Mouse (Mus musculus): ENCODE measurements at regions not wholly inside any gene's neighbourhood (a gene's known extent, or its start where the extent isn't known, plus 50 kb on each side); places are given as distances from the start of the nearest gene placed in this dataset.

DNA sequence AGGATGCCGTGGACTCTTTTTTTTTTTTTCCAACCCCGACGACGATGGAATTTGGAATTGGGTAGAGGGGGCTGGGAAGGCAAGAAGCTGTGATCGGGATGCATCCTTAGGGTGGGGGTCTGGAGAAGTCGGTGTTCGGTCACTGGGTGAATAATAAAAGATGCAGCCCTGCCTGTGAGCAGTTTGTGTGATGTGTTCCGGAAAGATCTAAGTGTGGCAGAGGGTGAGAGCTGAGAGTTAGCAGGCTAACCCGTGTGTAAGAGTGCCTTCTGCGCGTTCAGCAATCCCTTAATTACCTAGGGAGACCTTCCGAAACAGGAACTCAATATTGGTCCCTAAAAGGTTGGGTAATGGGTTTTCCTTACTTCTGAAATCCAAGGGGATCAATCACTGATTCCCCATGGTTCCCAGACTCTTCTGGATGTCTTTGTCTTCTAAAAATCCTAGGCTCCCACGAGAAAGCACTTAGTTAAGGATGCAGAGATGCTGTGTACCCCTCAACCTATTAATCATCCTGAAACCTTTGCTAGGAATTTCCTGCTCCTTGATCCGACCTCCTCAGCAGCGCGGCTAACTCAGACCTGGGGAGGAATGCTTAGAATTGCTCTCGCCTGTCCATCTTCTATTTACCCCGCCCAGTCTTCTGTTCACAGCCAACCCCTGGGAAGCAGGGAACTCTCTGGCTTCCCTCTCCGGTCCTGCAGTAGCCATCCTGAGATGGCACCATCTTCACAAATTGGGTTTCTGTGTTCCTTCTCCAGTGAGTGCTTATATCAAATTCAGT lies 87.0 kb upstream of the Sertad2 start:
- H3K9me3 ChIP-seq (replicated peaks), result no peaks in the 10 kb centered on the region
- H3K4me1 ChIP-seq (ENCODE audit: insufficient read depth, low read depth, low read length), result peaks cover 14% of the 10 kb centered on the region

GRCm38 (mm10) chr11:20459140-20459539 lies 83.9 kb upstream of the Sertad2 start:
- H3K4me3 ChIP-seq (ENCODE audit: low read depth, low read length), result no peak overlapping the region
- no peaks in the 10 kb centered on the region for H3K36me3 ChIP-seq (replicated peaks)
- no peaks in the 10 kb centered on the region for H3K9me3 ChIP-seq (replicated peaks)
- no peak for DNase-seq (ENCODE audit: low spot score)
- no peak for TF ChIP-seq POLR2AphosphoS5 (IDR thresholded peaks at IDR 0.05; ENCODE audit: insufficient replicate concordance, low read depth, low read length)
- TF ChIP-seq GATA1 (IDR thresholded peaks at IDR 0.05; ENCODE audit: borderline replicate concordance, low read length), result no peak
- TF ChIP-seq CTCF (IDR thresholded peaks at IDR 0.05; ENCODE audit: low read depth, low read length), result no peak
- no peak for TF ChIP-seq TAL1 (conservative IDR thresholded peaks at IDR 0.05; ENCODE audit: low read depth, low read length)
- no peak for TF ChIP-seq GATA2 (IDR thresholded peaks at IDR 0.05; ENCODE audit: borderline replicate concordance, low read depth, low read length)
- H3K27me3 ChIP-seq (ENCODE audit: insufficient read depth, low read length), result peaks cover 29% of the 10 kb centered on the region
- peaks cover 21% of the 10 kb centered on the region for H3K4me1 ChIP-seq (ENCODE audit: insufficient read depth, low read depth, low read length)
- no peak for ATAC-seq (ENCODE audit: extremely low read depth, insufficient number of reproducible peaks, low FRiP score, poor library complexity, severe bottlenecking)

More for the DNA sequence above, 87.0 kb upstream of the Sertad2 start:
- ATAC-seq (ENCODE audit: extremely low read depth, insufficient number of reproducible peaks, low FRiP score, poor library complexity, severe bottlenecking), result no peak
- DNase-seq (ENCODE audit: low spot score), result no peak
- Histone ChIP-seq H3K36me3 (replicated peaks) (no peaks in the 10 kb centered on the region), H3K27me3 (ENCODE audit: insufficient read depth, low read length) (peaks cover 33% of the 10 kb centered on the region), H3K4me3 (ENCODE audit: low read depth, low read length) (no peak overlapping the region)
- TF ChIP-seq CTCF (IDR thresholded peaks at IDR 0.05; ENCODE audit: low read depth, low read length) (no peak), POLR2AphosphoS5 (IDR thresholded peaks at IDR 0.05; ENCODE audit: insufficient replicate concordance, low read depth, low read length) (no peak)

GRCm38 (mm10) chr11:20460501-20460921 lies 82.5 kb upstream of the Sertad2 start:
- ATAC-seq (ENCODE audit: extremely low read depth, insufficient number of reproducible peaks, low FRiP score, poor library complexity, severe bottlenecking), result no peak
- Histone ChIP-seq H3K9me3 (replicated peaks) (no peaks in the 10 kb centered on the region), H3K4me1 (ENCODE audit: insufficient read depth, low read depth, low read length) (peaks cover 24% of the 10 kb centered on the region), H3K36me3 (replicated peaks) (no peaks in the 10 kb centered on the region), H3K27me3 (ENCODE audit: insufficient read depth, low read length) (peaks cover 28% of the 10 kb centered on the region), H3K4me3 (ENCODE audit: low read depth, low read length) (no peak overlapping the region)
- no peak for DNase-seq (ENCODE audit: low spot score)
- TF ChIP-seq POLR2AphosphoS5 (IDR thresholded peaks at IDR 0.05; ENCODE audit: insufficient replicate concordance, low read depth, low read length) (no peak), GATA2 (IDR thresholded peaks at IDR 0.05; ENCODE audit: borderline replicate concordance, low read depth, low read length) (no peak)

DNA sequence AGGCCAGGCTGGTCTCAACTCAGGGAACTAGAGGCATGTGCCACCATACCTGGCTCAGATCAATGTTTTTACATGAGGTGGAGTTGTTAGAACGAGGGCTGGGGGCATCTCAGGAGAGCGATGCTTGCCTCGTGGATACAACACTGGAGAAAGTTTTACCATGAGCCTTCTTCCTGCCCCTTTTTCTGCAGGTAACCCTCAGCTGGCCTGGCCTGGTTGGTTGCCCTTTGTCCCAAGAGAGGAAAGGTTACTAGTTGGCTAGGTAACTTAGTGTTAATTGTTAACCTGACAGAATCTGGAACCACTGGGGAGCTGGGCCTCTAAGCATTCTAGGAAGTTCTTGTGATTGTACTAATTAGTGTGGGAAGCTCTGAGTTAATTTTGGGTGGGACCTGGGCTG lies 81.0 kb upstream of the Sertad2 start:
- H3K4me1 ChIP-seq (ENCODE audit: insufficient read depth, low read depth, low read length), result peaks cover 32% of the 10 kb centered on the region
- no peaks in the 10 kb centered on the region for H3K36me3 ChIP-seq (replicated peaks)
- no peak overlapping the region for H3K4me3 ChIP-seq (ENCODE audit: low read depth, low read length)
- H3K27me3 ChIP-seq (ENCODE audit: insufficient read depth, low read length), result peaks cover 17% of the 10 kb centered on the region
- TF ChIP-seq GATA1 (IDR thresholded peaks at IDR 0.05; ENCODE audit: borderline replicate concordance, low read length) (no peak), GATA2 (IDR thresholded peaks at IDR 0.05; ENCODE audit: borderline replicate concordance, low read depth, low read length) (no peak), CTCF (IDR thresholded peaks at IDR 0.05; ENCODE audit: low read depth, low read length) (no peak), TAL1 (conservative IDR thresholded peaks at IDR 0.05; ENCODE audit: low read depth, low read length) (no peak), POLR2AphosphoS5 (IDR thresholded peaks at IDR 0.05; ENCODE audit: insufficient replicate concordance, low read depth, low read length) (no peak)
- H3K9me3 ChIP-seq (replicated peaks), result no peaks in the 10 kb centered on the region
- DNase-seq (ENCODE audit: low spot score) (no peak), ATAC-seq (ENCODE audit: extremely low read depth, insufficient number of reproducible peaks, low FRiP score, poor library complexity, severe bottlenecking) (no peak)

DNA sequence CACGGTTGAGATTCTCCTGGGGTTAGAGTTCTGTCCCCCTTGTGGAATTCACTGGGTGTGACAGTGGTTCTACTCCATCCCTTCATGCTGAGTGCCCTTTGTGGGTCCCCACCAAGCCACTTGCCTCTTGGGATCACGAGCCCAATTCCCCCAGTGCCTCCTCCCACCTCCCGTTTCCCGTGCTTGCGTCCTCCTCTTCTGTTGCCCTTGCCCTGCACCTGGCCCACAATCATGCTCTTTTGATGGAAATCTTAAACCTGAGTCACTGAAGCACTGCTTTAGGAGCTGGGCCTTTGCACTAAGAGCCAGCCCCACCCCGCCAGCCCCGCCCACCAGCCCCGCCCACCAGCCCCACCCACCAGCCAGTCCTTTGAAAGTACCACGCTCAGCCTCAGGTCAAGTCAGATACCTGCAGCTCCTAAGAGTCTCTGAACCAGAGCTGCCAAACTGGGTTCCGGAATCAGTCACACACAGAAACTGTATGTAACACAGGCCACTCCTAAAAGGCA lies 79.8 kb upstream of the Sertad2 start:
- ATAC-seq (ENCODE audit: extremely low read depth, insufficient number of reproducible peaks, low FRiP score, poor library complexity, severe bottlenecking), result no peak
- H3K36me3 ChIP-seq (replicated peaks), result no peaks in the 10 kb centered on the region
- H3K27me3 ChIP-seq (ENCODE audit: insufficient read depth, low read length), result peaks cover 12% of the 10 kb centered on the region; the same call in 1 of the 2 replicates
- H3K4me1 ChIP-seq (ENCODE audit: insufficient read depth, low read depth, low read length), result peaks cover 38% of the 10 kb centered on the region
- TF ChIP-seq POLR2AphosphoS5 (IDR thresholded peaks at IDR 0.05; ENCODE audit: insufficient replicate concordance, low read depth, low read length) (no peak), GATA1 (IDR thresholded peaks at IDR 0.05; ENCODE audit: borderline replicate concordance, low read length) (no peak), TAL1 (conservative IDR thresholded peaks at IDR 0.05; ENCODE audit: low read depth, low read length) (no peak), GATA2 (IDR thresholded peaks at IDR 0.05; ENCODE audit: borderline replicate concordance, low read depth, low read length) (no peak), CTCF (IDR thresholded peaks at IDR 0.05; ENCODE audit: low read depth, low read length) (no peak)
- no peak for DNase-seq (ENCODE audit: low spot score)
- no peak overlapping the region for H3K4me3 ChIP-seq (ENCODE audit: low read depth, low read length)
- H3K9me3 ChIP-seq (replicated peaks), result no peaks in the 10 kb centered on the region

DNA sequence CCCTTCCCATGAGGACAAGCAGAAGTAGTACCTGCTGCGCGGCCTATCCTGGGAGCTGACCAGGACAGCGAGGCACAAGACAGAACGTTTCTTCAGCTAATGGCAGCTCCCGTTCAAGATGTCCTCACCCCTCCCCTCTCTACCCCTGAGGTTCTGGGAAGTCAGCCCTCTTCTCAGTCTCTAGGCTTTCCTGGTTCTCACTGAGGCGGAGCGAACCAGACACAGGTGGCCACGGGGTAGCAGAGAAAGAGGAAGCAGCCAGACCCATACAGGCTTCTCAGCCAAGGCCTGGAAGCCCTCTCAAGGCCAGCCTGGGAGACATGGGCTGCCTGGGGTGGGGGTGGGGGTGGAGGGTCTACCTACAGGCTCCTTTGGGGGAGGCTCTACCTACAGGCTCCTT lies 78.5 kb upstream of the Sertad2 start:
- TF ChIP-seq CTCF (IDR thresholded peaks at IDR 0.05; ENCODE audit: low read depth, low read length) (no peak), GATA2 (IDR thresholded peaks at IDR 0.05; ENCODE audit: borderline replicate concordance, low read depth, low read length) (no peak), POLR2AphosphoS5 (IDR thresholded peaks at IDR 0.05; ENCODE audit: insufficient replicate concordance, low read depth, low read length) (no peak), GATA1 (IDR thresholded peaks at IDR 0.05; ENCODE audit: borderline replicate concordance, low read length) (no peak), TAL1 (conservative IDR thresholded peaks at IDR 0.05; ENCODE audit: low read depth, low read length) (no peak)
- ATAC-seq (ENCODE audit: extremely low read depth, insufficient number of reproducible peaks, low FRiP score, poor library complexity, severe bottlenecking) (no peak), DNase-seq (ENCODE audit: low spot score) (peak; percentile 47)
- H3K27me3 ChIP-seq (ENCODE audit: insufficient read depth, low read length), result peaks cover 9% of the 10 kb centered on the region; the same call in 1 of the 2 replicates
- no peaks in the 10 kb centered on the region for H3K9me3 ChIP-seq (replicated peaks)
- H3K4me1 ChIP-seq (ENCODE audit: insufficient read depth, low read depth, low read length), result peaks cover 47% of the 10 kb centered on the region
- no peak overlapping the region for H3K4me3 ChIP-seq (ENCODE audit: low read depth, low read length)
- no peaks in the 10 kb centered on the region for H3K36me3 ChIP-seq (replicated peaks)

Measured in G1E (cell line).